Mouse (Mus musculus) ZHBTc4 (cell line): Measurements from ENCODE around the gene Prdx1.
"Not testable (repeated sequence)": the region's sequence is repeated elsewhere in the genome, so short reads cannot be mapped to it uniquely, and the experiment has no call there.

Source experiments
- DNase-seq: peaks from one replicate; pipeline ENCODE4 v3.0.0-alpha.2; 2011; ENCODE audit warnings: low read depth, low spot score

The Prdx1 gene

GRCm38 (mm10) chr4:116685402-116686061, at the start of gene Prdx1:
TSS of gene Prdx1 (plus strand) at chr4:116685544.
- DNase-seq = peak; percentile 97

- DNase-seq = no peak
Observed at GRCm38 (mm10) chr4:116638821-116639220, 46.5 kb upstream of the Prdx1 start.

- DNase-seq = no peak
Observed at GRCm38 (mm10) chr4:116642071-116642470, 43.3 kb upstream of the Prdx1 start.

- peak; percentile 77 for DNase-seq
Observed at GRCm38 (mm10) chr4:116644326-116644725, 41.0 kb upstream of the Prdx1 start.

- no peak for DNase-seq
Observed at GRCm38 (mm10) chr4:116645624-116646023, 39.7 kb upstream of the Prdx1 start.

GRCm38 (mm10) chr4:116649411-116649810, 35.9 kb upstream of the Prdx1 start:
- DNase-seq = no peak

GRCm38 (mm10) chr4:116650365-116650764, 35.0 kb upstream of the Prdx1 start:
- DNase-seq = no peak

- DNase-seq = peak; percentile 93
Observed at GRCm38 (mm10) chr4:116650924-116651796, 34.2 kb upstream of the Prdx1 start, which contains the start of gene Akr1a1. TSS of gene Akr1a1 (minus strand) at chr4:116651680.

GRCm38 (mm10) chr4:116651797-116652135, 33.6 kb upstream of the Prdx1 start:
- no peak for DNase-seq

GRCm38 (mm10) chr4:116653228-116653627, 32.1 kb upstream of the Prdx1 start:
- no peak for DNase-seq

GRCm38 (mm10) chr4:116655100-116655499, 30.2 kb upstream of the Prdx1 start:
- peak; percentile 53 for DNase-seq

- DNase-seq = no peak
Observed at GRCm38 (mm10) chr4:116655658-116656057, 29.7 kb upstream of the Prdx1 start.

GRCm38 (mm10) chr4:116657971-116658370, 27.4 kb upstream of the Prdx1 start:
- no peak for DNase-seq

GRCm38 (mm10) chr4:116659474-116659873, 25.9 kb upstream of the Prdx1 start:
- no peak for DNase-seq

- DNase-seq = not testable (repeated sequence)
Observed at GRCm38 (mm10) chr4:116659916-116660315, 25.4 kb upstream of the Prdx1 start.

GRCm38 (mm10) chr4:116660829-116661228, 24.5 kb upstream of the Prdx1 start:
- no peak for DNase-seq

GRCm38 (mm10) chr4:116661998-116662397, 23.3 kb upstream of the Prdx1 start:
- DNase-seq = no peak

- DNase-seq = no peak
Observed at GRCm38 (mm10) chr4:116666625-116667024, 18.7 kb upstream of the Prdx1 start.

GRCm38 (mm10) chr4:116668145-116668544, 17.2 kb upstream of the Prdx1 start:
- DNase-seq = no peak

- peak; percentile 38 for DNase-seq
Observed at GRCm38 (mm10) chr4:116669291-116669690, 16.1 kb upstream of the Prdx1 start.

GRCm38 (mm10) chr4:116672785-116673184, 12.6 kb upstream of the Prdx1 start:
- DNase-seq = no peak

GRCm38 (mm10) chr4:116674761-116675160, 10.6 kb upstream of the Prdx1 start:
- DNase-seq = not testable (repeated sequence)

- DNase-seq = no peak
Observed at GRCm38 (mm10) chr4:116676027-116676426, 9.3 kb upstream of the Prdx1 start.
